Mouse (Mus musculus): ENCODE measurements around the gene Trpm1.

Gene Trpm1

GRCm38 (mm10) chr7:64289416-64289815 is 135.8 kb downstream of the Trpm1 start:
- DNase-seq (ENCODE audit: low read depth), result no peak

DNA sequence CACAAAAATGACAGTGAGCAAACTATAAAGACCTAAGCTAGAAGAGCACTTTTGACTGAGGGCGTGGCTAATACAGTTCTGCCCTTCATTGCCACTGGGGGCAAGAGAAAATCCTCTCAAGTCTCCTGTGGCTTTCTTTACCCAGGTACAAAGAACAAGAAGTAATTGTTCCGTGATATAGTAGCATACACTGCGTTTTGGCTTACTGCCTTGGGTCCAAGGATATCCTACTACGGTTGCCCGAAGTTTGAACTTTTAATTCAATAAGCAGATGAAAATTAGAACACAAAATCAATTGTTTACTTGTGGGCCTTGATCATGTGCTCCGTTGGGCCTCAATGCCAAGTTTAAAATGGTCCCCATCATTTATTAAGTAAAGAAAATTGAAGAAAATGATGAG is 136.8 kb downstream of the Trpm1 start:
- DNase-seq (ENCODE audit: low read depth), result no peak

- no peak for DNase-seq (ENCODE audit: low read depth)
Measured at GRCm38 (mm10) chr7:64291722-64292121, 138.1 kb downstream of the Trpm1 start.

- no peak for DNase-seq (ENCODE audit: low read depth)
Measured at GRCm38 (mm10) chr7:64296286-64297010, 142.8 kb downstream of the Trpm1 start.

GRCm38 (mm10) chr7:64310241-64310640 is 156.6 kb downstream of the Trpm1 start:
- no peak for DNase-seq (ENCODE audit: low read depth)

GRCm38 (mm10) chr7:64310756-64311155 is 157.1 kb downstream of the Trpm1 start:
- DNase-seq (ENCODE audit: low read depth), result no peak

DNA sequence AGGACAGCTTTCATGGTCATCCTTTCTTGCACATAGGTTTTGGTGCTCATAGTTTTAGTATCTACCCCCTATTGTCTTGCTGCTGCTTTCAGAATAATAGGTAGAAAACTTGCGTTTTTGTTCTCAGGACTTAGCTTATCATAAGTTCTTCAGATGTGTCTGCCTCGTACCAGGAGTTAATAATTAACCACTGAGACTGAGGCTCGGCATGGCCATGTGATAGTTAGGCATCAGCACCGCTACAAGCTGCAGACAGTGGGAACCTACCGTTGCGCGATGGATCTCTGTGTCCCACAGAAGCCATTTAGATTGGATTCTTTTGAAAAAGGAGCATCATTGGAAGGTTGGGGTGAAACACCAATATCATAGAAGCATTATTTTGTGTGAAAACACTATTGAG is 159.2 kb downstream of the Trpm1 start:
- DNase-seq (ENCODE audit: low read depth), result no peak
